Mouse (Mus musculus): ENCODE measurements around the gene Intu. TPM values are rescaled to one million over a fixed set of nuclear protein-coding genes. Genes with fewer than 3 reads are reported as not detected.

Gene Intu
- polyA plus RNA-seq, 1 experiment from 2014 or later = 5.8 TPM

DNA sequence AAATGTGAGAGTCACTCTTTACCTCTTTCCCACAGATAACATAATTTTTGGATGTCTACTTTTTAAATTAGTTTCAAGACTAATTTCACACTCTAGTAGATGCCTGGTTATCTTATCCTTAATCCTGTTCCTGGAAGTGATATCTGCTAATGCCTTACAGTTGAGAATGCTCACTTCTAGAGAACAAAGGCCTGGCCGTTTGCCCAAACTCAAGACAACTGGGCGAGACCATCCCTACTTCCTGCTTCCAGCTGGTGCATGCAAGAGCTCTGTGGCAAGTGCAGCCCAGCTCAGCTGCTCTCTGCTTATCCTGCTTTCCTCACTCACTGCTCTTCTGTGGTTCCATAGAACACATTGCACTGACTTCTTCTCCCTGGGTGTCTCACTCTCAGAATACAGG is 163.4 kb downstream of the Intu start:
- no peak for ATAC-seq (ENCODE audit: insufficient number of reproducible peaks, low FRiP score, low TSS enrichment, low read depth)
- H3K9me3 ChIP-seq (ENCODE audit: control insufficient read depth, low read length) = no peaks in the 10 kb centered on the region
- H3K36me3 ChIP-seq (ENCODE audit: control insufficient read depth, insufficient read depth, low read length) = no peaks in the 10 kb centered on the region
- no peak for DNase-seq (ENCODE audit: low spot score)
- H3K4me1 ChIP-seq (ENCODE audit: control insufficient read depth, insufficient read depth, low read length) = no peaks in the 10 kb centered on the region
- no peak overlapping the region for H3K27ac ChIP-seq (replicated peaks; ENCODE audit: low read depth, low read length)
- no peak overlapping the region for H3K9ac ChIP-seq (ENCODE audit: low read length)
- no peaks in the 10 kb centered on the region for H3K27me3 ChIP-seq (ENCODE audit: control insufficient read depth, insufficient read depth, low read length)
- H3K4me2 ChIP-seq (ENCODE audit: low read depth, severe bottlenecking) = no peak overlapping the region
- WGBS = 75% methylated on average over 2 of the region's 2 CpGs
- no peak overlapping the region for H3K4me3 ChIP-seq (ENCODE audit: low read depth, low read length)

DNA sequence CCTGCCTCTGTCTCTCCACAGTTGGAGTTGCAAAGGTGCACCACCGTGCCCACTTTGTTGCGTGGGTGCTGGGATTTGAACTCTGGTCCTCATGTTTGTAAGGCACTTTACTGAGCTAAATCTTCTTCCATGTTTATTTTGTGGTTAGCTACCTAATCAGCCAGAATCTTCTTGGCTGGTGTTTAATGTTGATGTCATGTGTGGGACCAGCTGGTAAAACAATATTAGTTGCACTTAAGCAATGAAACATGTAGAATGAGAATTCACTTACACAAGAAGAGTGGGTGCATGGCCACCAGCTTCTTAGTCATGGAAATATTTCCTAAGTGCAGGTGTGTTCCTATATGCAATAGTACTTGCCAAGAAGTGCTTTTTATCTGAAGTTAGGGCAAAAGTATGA is 164.1 kb downstream of the Intu start:
- H3K27ac ChIP-seq (replicated peaks; ENCODE audit: low read depth, low read length) = no peak overlapping the region
- H3K9me3 ChIP-seq (ENCODE audit: control insufficient read depth, low read length) = no peaks in the 10 kb centered on the region
- ATAC-seq (ENCODE audit: insufficient number of reproducible peaks, low FRiP score, low TSS enrichment, low read depth) = no peak
- no peak overlapping the region for H3K9ac ChIP-seq (ENCODE audit: low read length)
- DNase-seq (ENCODE audit: low spot score) = no peak
- H3K27me3 ChIP-seq (ENCODE audit: control insufficient read depth, insufficient read depth, low read length) = no peaks in the 10 kb centered on the region
- H3K4me3 ChIP-seq (ENCODE audit: low read depth, low read length) = no peak overlapping the region
- WGBS = 99% methylated on average over 2 of the region's 2 CpGs
- no peak overlapping the region for H3K4me2 ChIP-seq (ENCODE audit: low read depth, severe bottlenecking)
- H3K4me1 ChIP-seq (ENCODE audit: control insufficient read depth, insufficient read depth, low read length) = no peaks in the 10 kb centered on the region
- no peaks in the 10 kb centered on the region for H3K36me3 ChIP-seq (ENCODE audit: control insufficient read depth, insufficient read depth, low read length)

DNA sequence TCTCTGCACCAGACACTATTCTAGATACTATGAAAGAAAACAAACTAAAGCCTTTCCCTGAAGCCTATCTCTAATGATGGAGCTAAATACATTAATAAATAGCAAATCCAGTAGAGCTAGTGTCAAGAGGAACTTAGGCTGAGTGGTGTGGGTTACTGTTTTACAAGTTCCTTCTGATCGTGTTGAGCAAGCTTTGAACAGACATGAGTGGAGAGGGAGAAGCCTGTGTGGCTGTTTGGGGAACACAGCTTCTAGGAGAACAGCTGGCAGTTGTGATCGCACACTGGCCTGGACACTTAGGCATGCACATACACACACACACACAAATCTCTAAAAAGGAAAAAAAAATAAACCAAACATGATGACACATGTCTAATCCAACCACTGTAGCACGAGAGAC is 167.7 kb downstream of the Intu start:
- Histone ChIP-seq H3K27ac (replicated peaks; ENCODE audit: low read depth, low read length) (no peak overlapping the region), H3K27me3 (ENCODE audit: control insufficient read depth, insufficient read depth, low read length) (no peaks in the 10 kb centered on the region), H3K4me3 (ENCODE audit: low read depth, low read length) (no peak overlapping the region), H3K4me2 (ENCODE audit: low read depth, severe bottlenecking) (no peak overlapping the region), H3K4me1 (ENCODE audit: control insufficient read depth, insufficient read depth, low read length) (no peaks in the 10 kb centered on the region), H3K9ac (ENCODE audit: low read length) (no peak overlapping the region), H3K36me3 (ENCODE audit: control insufficient read depth, insufficient read depth, low read length) (no peaks in the 10 kb centered on the region), H3K9me3 (ENCODE audit: control insufficient read depth, low read length) (no peaks in the 10 kb centered on the region)
- no peak for ATAC-seq (ENCODE audit: insufficient number of reproducible peaks, low FRiP score, low TSS enrichment, low read depth)
- DNase-seq (ENCODE audit: low spot score) = no peak
- WGBS = 87% methylated on average over 3 of the region's 3 CpGs

DNA sequence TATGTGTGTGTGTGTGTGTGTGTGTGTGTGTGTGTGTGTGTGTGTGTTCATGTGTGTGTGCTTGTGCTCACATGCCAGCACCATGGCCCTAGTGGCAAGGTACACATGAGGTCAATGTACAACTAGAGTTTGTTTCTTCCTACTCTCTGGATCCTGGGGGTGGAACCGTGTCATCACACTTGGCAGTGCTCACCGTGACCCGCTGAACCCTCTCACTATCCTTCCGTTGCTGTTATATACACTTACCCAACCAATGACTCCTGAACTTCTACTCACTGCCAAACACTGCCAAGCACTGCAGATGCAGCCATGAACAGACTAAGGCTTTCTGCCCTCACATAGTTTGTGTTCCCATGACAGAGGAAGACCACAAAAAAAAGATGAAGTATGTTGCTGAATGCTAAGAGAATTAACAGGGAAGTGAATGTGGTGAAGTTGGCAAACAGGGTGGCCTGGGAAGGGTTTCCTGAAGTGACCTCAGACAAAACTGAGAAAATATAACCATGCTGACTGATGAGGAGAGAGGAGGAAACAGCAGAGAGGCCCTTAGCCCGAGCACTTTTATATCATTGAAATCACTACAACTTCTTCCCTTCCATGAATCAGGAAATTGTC is 173.8 kb downstream of the Intu start:
- Histone ChIP-seq H3K4me1 (ENCODE audit: control insufficient read depth, insufficient read depth, low read length) (no peaks in the 10 kb centered on the region), H3K4me3 (ENCODE audit: low read depth, low read length) (no peak overlapping the region), H3K9me3 (ENCODE audit: control insufficient read depth, low read length) (peaks cover 3% of the 10 kb centered on the region; the same call in 1 of the 2 replicates), H3K27ac (replicated peaks; ENCODE audit: low read depth, low read length) (no peak overlapping the region), H3K9ac (ENCODE audit: low read length) (no peak overlapping the region), H3K4me2 (ENCODE audit: low read depth, severe bottlenecking) (no peak overlapping the region), H3K36me3 (ENCODE audit: control insufficient read depth, insufficient read depth, low read length) (no peaks in the 10 kb centered on the region), H3K27me3 (ENCODE audit: control insufficient read depth, insufficient read depth, low read length) (no peaks in the 10 kb centered on the region)
- 90% methylated on average over 5 of the region's 5 CpGs for WGBS
- ATAC-seq (ENCODE audit: insufficient number of reproducible peaks, low FRiP score, low TSS enrichment, low read depth) (no peak), DNase-seq (ENCODE audit: low spot score) (no peak)

DNA sequence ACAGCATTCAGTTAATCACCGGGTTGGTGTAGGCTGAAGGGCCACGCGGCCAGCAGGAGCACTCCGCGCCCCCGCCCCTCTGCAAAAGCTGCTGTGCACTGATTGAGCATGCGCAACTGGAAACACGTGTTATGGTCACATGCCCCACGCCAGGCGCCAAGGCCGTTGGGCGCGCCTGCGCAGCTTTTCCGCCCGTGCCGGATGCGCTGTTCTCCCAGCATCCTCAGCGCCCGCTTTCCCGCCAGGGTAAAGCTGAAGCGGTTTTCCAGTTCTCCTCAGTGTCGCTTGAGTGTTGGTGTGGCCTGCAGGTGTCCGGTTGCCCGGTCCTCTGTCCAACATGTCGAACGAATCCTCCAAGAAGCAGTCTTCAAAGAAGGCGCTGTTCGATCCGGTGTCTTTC is 177.6 kb downstream of the Intu start, which contains the start of gene Slc25a31:
TSS of gene Slc25a31 (plus strand) at position 201 of the 400 bp plus-strand sequence.
- Histone ChIP-seq H3K36me3 (ENCODE audit: control insufficient read depth, insufficient read depth, low read length) (no peaks in the 10 kb centered on the region), H3K9me3 (ENCODE audit: control insufficient read depth, low read length) (peaks cover 3% of the 10 kb centered on the region; the same call in 1 of the 2 replicates), H3K27me3 (ENCODE audit: control insufficient read depth, insufficient read depth, low read length) (no peaks in the 10 kb centered on the region), H3K27ac (replicated peaks; ENCODE audit: low read depth, low read length) (no peak within 1 kb of the TSS), H3K4me3 (ENCODE audit: low read depth, low read length) (no peak within 1 kb of the TSS), H3K9ac (ENCODE audit: low read length) (no peak within 1 kb of the TSS), H3K4me1 (ENCODE audit: control insufficient read depth, insufficient read depth, low read length) (no peaks in the 10 kb centered on the region), H3K4me2 (ENCODE audit: low read depth, severe bottlenecking) (no peak within 1 kb of the TSS)
- ATAC-seq (ENCODE audit: insufficient number of reproducible peaks, low FRiP score, low TSS enrichment, low read depth) (no peak), DNase-seq (ENCODE audit: low spot score) (no peak)
- WGBS = 89% methylated on average over 30 of the region's 30 CpGs

DNA sequence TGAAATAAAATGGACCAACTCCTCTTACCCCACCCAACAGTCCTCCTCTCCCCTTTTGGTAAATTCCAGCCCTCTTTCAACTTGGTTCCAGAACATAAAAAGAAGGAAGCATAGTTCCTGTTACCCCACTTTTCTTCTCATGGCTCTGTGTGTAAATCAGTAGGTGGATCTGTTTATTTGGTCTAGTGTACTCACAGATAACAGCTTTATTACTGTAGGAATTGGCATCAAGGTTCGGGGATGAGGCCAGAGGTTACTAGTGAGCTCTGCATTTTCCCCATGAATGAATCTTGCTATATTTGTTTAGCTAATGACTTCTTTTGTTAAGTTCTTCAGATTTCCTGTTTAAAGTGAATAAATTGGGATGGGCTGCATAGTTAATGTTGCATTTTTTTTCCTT is 185.0 kb downstream of the Intu start:
- Histone ChIP-seq H3K9me3 (ENCODE audit: control insufficient read depth, low read length) (no peaks in the 10 kb centered on the region), H3K27me3 (ENCODE audit: control insufficient read depth, insufficient read depth, low read length) (no peaks in the 10 kb centered on the region), H3K27ac (replicated peaks; ENCODE audit: low read depth, low read length) (no peak overlapping the region), H3K4me3 (ENCODE audit: low read depth, low read length) (no peak overlapping the region), H3K4me2 (ENCODE audit: low read depth, severe bottlenecking) (no peak overlapping the region), H3K36me3 (ENCODE audit: control insufficient read depth, insufficient read depth, low read length) (no peaks in the 10 kb centered on the region), H3K9ac (ENCODE audit: low read length) (no peak overlapping the region), H3K4me1 (ENCODE audit: control insufficient read depth, insufficient read depth, low read length) (no peaks in the 10 kb centered on the region)
- 39% methylated on average over 1 of the region's 1 CpGs for WGBS
- ATAC-seq (ENCODE audit: insufficient number of reproducible peaks, low FRiP score, low TSS enrichment, low read depth) (no peak), DNase-seq (ENCODE audit: low spot score) (no peak)

DNA sequence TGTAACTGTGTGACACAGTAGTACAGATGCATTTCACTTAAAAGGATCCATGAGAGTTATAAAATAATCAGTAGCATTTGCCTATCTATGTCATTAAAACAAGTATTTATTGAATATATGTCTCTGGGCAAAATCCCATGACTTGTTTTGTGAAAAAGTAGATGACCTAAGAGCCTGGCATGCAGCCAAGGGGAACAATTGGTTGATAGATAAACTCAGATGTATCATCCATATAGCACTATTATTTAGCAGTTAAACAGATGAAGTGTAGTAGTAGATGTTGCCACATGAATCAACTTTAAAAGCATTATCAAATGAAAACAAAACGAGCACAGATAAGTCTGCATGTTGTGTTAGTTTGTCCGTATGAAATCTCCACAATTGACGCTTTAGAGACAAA is 187.9 kb downstream of the Intu start:
- no peak overlapping the region for H3K4me3 ChIP-seq (ENCODE audit: low read depth, low read length)
- H3K27ac ChIP-seq (replicated peaks; ENCODE audit: low read depth, low read length) = no peak overlapping the region
- WGBS = 86% methylated on average over 3 of the region's 3 CpGs
- no peaks in the 10 kb centered on the region for H3K4me1 ChIP-seq (ENCODE audit: control insufficient read depth, insufficient read depth, low read length)
- DNase-seq (ENCODE audit: low spot score) = no peak
- ATAC-seq (ENCODE audit: insufficient number of reproducible peaks, low FRiP score, low TSS enrichment, low read depth) = no peak
- H3K9ac ChIP-seq (ENCODE audit: low read length) = no peak overlapping the region
- H3K27me3 ChIP-seq (ENCODE audit: control insufficient read depth, insufficient read depth, low read length) = no peaks in the 10 kb centered on the region
- no peak overlapping the region for H3K4me2 ChIP-seq (ENCODE audit: low read depth, severe bottlenecking)
- H3K36me3 ChIP-seq (ENCODE audit: control insufficient read depth, insufficient read depth, low read length) = no peaks in the 10 kb centered on the region
- no peaks in the 10 kb centered on the region for H3K9me3 ChIP-seq (ENCODE audit: control insufficient read depth, low read length)

DNA sequence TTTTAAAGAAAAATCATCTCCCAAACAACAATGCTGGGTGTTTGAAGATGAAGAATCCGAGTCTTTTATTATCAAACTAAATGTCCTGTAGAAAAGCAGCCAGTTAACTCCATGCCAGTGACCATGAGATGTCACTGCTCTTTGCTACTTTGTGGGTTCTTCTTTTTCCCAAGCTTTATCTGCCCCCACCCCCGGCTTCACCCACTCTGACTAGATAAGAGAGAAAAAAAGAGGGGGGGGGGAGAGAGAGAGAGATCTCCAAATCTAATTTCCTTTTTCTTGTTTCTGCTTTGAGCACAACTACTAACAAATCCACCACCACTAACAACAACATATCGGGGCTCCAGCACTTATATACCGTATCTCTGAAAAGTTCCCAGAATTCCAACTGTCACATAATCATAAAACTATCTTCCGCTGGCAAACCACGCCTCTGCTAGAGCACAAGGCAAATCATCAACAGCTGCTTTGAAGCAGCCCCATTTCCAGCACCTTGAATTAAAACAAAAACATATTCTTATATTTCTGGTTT is 207.4 kb downstream of the Intu start:
- ATAC-seq (ENCODE audit: insufficient number of reproducible peaks, low FRiP score, low TSS enrichment, low read depth) (no peak), DNase-seq (ENCODE audit: low spot score) (no peak)
- no peaks in the 10 kb centered on the region for H3K4me1 ChIP-seq (ENCODE audit: control insufficient read depth, insufficient read depth, low read length)
- H3K27me3 ChIP-seq (ENCODE audit: control insufficient read depth, insufficient read depth, low read length) = no peaks in the 10 kb centered on the region
- 77% methylated on average over 6 of the region's 6 CpGs for WGBS
- no peak overlapping the region for H3K4me2 ChIP-seq (ENCODE audit: low read depth, severe bottlenecking)
- no peak overlapping the region for H3K4me3 ChIP-seq (ENCODE audit: low read depth, low read length)
- no peaks in the 10 kb centered on the region for H3K9me3 ChIP-seq (ENCODE audit: control insufficient read depth, low read length)
- no peak overlapping the region for H3K9ac ChIP-seq (ENCODE audit: low read length)
- H3K36me3 ChIP-seq (ENCODE audit: control insufficient read depth, insufficient read depth, low read length) = no peaks in the 10 kb centered on the region
- H3K27ac ChIP-seq (replicated peaks; ENCODE audit: low read depth, low read length) = no peak overlapping the region
